Mouse (Mus musculus) kidney, postnatal 0 days (tissue): ENCODE measurements around the gene Lzts3. TPM values are rescaled to one million over a fixed set of nuclear protein-coding genes. Genes with fewer than 3 reads are reported as not detected.
"Not testable (repeated sequence)": the region's sequence is repeated elsewhere in the genome, so short reads cannot be mapped to it uniquely, and the experiment has no call there.

ENCODE experiments used
- ATAC-seq: fragments of 200-750 bp; cut with Nextera tagmentation; replicated peaks from 2 replicates; pipeline ENCODE4 v1.8.0; 2017; ENCODE audit warnings: low read depth, moderate number of reproducible peaks, moderate TSS enrichment, moderate library complexity; ENCODE audit not compliant: low FRiP score
- DNase-seq: peaks from one replicate; pipeline ENCODE4 v3.0.0-alpha.2; 2016; ENCODE audit warnings: low spot score
- H3K27ac ChIP-seq: fragments of 300-500 bp; sonication (generic); 2 replicates; pipeline ENCODE4 v1.5.1; 2014; ENCODE audit warnings: mild to moderate bottlenecking
- H3K27me3 ChIP-seq: fragments of 300-500 bp; sonication (generic); 2 replicates; pipeline ENCODE4 v1.6.1; 2014; ENCODE audit warnings: low read length, mixed read lengths; ENCODE audit not compliant: insufficient read depth
- H3K36me3 ChIP-seq: fragments of 300-500 bp; sonication (generic); 2 replicates; pipeline ENCODE4 v1.6.1; 2014; ENCODE audit warnings: low read length, mixed read lengths; ENCODE audit not compliant: insufficient read depth
- H3K4me1 ChIP-seq: fragments of 300-500 bp; sonication (generic); replicated peaks from 2 replicates; pipeline ENCODE4 v1.6.1; 2014; ENCODE audit warnings: antibody characterized with exemption, low read length, mixed read lengths; ENCODE audit not compliant: insufficient read depth
- H3K4me2 ChIP-seq: fragments of 300-500 bp; sonication (generic); 2 replicates; pipeline ENCODE4 v1.6.1; 2014; ENCODE audit warnings: mild to moderate bottlenecking, low read length, moderate library complexity, mixed read lengths
- H3K4me3 ChIP-seq: fragments of 300-500 bp; sonication (generic); replicated peaks from 2 replicates; pipeline ENCODE4 v1.5.1; 2014; ENCODE audit warnings: low read depth, low read length
- H3K9ac ChIP-seq: fragments of 300-500 bp; sonication (generic); 2 replicates; pipeline ENCODE4 v1.6.1; 2014; ENCODE audit warnings: low read depth, low read length
- H3K9me3 ChIP-seq: fragments of 300-500 bp; sonication (generic); replicated peaks from 2 replicates; pipeline ENCODE4 v1.6.1; 2016; ENCODE audit warnings: low read length, inconsistent platforms, mixed read lengths
- CTCF ChIP-seq: IDR thresholded peaks from 2 replicates; pipeline ENCODE4 v1.5.1; 2016; ENCODE audit warnings: antibody characterized with exemption, low read depth, mild to moderate bottlenecking, moderate library complexity
- WGBS: fragments of 180-500 bp; shearing (Covaris S2); extraction: QIAGEN DNeasy Blood & Tissue Kit; methylation state at CpG from one replicate; pipeline ENCODE4 v1.1.7; 2014; 5-methylcytosine and 5-hydroxymethylcytosine counted together
- polyA plus RNA-seq: library from polyadenylated mRNA; unstranded; fragments of >200 nt; fragmentation: Nextera tagmentation; extraction: Ambion mirVana; gene quantifications from 2 replicates; pipeline ENCODE4 v1.2.1, GENCODE M21; 2015

Gene Lzts3
- polyA plus RNA-seq, 1 experiment from 2014 or later, result 11.2 TPM

GRCm38 (mm10) chr2:130655660-130656339, 13.2 kb upstream of the Lzts3 start:
- H3K36me3 ChIP-seq, result peaks cover 51% of the 10 kb centered on the region
- no peak for TF ChIP-seq CTCF

DNA sequence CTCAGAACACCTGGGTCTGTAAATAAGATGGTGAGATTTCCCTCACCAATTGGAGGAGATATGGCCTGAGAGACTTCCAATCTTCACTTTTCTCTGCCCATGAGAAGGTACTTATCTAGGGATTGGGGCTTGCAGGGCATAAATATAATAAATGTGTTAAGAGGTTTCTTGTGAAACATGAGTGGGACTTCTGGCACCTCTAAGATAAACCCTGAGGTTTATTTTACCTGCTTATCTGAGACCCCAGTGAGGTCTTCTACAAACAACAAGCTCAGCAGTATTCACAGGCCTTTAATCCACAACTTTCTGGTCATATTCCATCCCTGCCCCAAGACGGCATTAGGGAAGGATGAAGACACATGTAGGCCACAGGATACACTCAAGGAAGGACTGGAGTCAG, 11.2 kb upstream of the Lzts3 start:
- no peak for ATAC-seq
- H3K4me1 ChIP-seq, result no peaks in the 10 kb centered on the region
- DNase-seq, result no peak
- H3K4me3 ChIP-seq, result no peak overlapping the region
- no peaks in the 10 kb centered on the region for H3K27me3 ChIP-seq
- no peaks in the 10 kb centered on the region for H3K9me3 ChIP-seq
- H3K36me3 ChIP-seq, result peaks cover 45% of the 10 kb centered on the region
- WGBS, result 92% methylated on average over 1 of the region's 1 CpGs
- no peak overlapping the region for H3K27ac ChIP-seq
- no peak for TF ChIP-seq CTCF
- no peak overlapping the region for H3K9ac ChIP-seq
- H3K4me2 ChIP-seq, result no peak overlapping the region

More at GRCm38 (mm10) chr2:130655660-130656339, 13.2 kb upstream of the Lzts3 start:
- DNase-seq, result no peak
- no peak overlapping the region for H3K4me3 ChIP-seq
- H3K9me3 ChIP-seq, result no peaks in the 10 kb centered on the region
- H3K27me3 ChIP-seq, result no peaks in the 10 kb centered on the region
- H3K27ac ChIP-seq, result no peak overlapping the region
- no peak overlapping the region for H3K4me2 ChIP-seq
- 88% methylated on average over 6 of the region's 6 CpGs for WGBS
- H3K9ac ChIP-seq, result no peak overlapping the region
- H3K4me1 ChIP-seq, result no peaks in the 10 kb centered on the region
- no peak for ATAC-seq

DNA sequence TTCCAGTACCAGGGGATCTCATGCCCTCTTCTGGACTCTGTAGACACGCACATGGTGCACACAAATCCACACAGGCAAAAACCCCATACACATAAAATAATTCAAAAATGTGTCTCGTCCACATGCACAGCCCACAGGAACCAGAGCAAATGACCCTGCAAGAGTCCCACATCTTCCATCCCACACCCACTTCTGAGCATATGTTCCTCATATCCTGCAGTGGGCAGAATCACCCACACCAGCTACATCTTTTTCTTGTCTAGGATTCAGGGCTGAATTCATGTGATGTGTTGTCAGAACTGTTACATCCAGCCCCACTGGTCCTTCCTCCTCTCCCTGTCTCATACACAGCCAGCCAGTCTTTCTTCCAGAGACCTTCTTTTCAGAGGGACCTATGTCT, 10.7 kb upstream of the Lzts3 start:
- H3K4me3 ChIP-seq, result no peak overlapping the region
- H3K9me3 ChIP-seq, result no peaks in the 10 kb centered on the region
- H3K4me1 ChIP-seq, result no peaks in the 10 kb centered on the region
- H3K27me3 ChIP-seq, result no peaks in the 10 kb centered on the region
- WGBS, result 91% methylated on average over 2 of the region's 2 CpGs
- ATAC-seq (no peak), DNase-seq (no peak)
- peaks cover 43% of the 10 kb centered on the region for H3K36me3 ChIP-seq
- no peak overlapping the region for H3K9ac ChIP-seq
- no peak overlapping the region for H3K4me2 ChIP-seq
- no peak overlapping the region for H3K27ac ChIP-seq
- no peak for TF ChIP-seq CTCF

DNA sequence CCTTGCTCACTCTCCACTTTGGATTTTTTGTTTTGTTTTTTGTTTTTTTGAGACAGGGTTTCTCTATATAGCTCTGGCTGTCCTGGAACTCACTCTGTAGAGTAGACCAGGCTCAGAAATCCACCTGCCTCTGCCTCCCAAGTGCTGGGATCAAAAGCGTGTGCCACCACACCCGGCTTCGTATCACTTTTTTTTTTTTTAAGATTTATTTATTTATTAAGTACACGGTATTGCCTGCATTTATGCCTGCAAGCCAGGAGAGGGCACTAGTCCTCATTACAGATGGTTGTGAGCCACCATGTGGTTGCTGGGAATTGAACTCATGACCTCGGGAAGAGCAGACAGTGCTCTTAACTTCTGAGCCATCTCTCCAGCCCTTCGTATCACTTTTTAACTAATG, 6.4 kb upstream of the Lzts3 start:
- not testable (repeated sequence) for H3K27ac ChIP-seq, DNase-seq, H3K4me3 ChIP-seq, H3K9me3 ChIP-seq, H3K27me3 ChIP-seq, H3K4me2 ChIP-seq, H3K4me1 ChIP-seq, H3K9ac ChIP-seq, ATAC-seq
- peaks cover 10% of the 10 kb centered on the region for H3K36me3 ChIP-seq
- WGBS, result 87% methylated on average over 6 of the region's 6 CpGs

GRCm38 (mm10) chr2:130645198-130645597, 2.6 kb upstream of the Lzts3 start:
- Histone ChIP-seq H3K9ac (no peak overlapping the region), H3K4me2 (no peak overlapping the region), H3K9me3 (no peaks in the 10 kb centered on the region), H3K27ac (no peak overlapping the region), H3K4me3 (no peak overlapping the region), H3K4me1 (peaks cover 8% of the 10 kb centered on the region; the same call in 1 of the 2 replicates), H3K36me3 (no peaks in the 10 kb centered on the region), H3K27me3 (no peaks in the 10 kb centered on the region)
- 82% methylated on average over 4 of the region's 4 CpGs for WGBS
- DNase-seq (no peak), ATAC-seq (no peak)
- TF ChIP-seq CTCF, result no peak

DNA sequence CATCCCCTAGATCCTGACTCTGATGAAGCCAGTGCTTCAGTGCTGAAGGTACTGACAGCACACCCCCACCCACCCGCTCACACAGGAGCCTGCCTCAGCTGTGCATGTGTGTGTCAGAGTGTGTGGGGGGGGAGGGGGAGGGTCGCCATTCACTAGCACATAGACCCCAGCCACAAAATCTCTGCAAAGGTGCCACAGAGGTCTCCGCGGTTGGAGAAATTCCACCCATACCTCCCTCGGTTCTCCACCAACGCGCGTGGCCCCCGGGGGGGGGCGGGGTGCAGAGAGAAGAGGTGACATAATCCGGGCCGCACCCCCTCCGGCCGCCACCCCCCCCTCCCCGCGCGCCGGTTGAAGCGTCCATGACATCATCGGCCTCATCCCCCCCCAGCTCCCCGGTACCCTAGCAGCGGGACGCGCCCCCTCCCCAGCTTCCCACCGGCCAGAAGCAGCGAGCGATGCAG, 374 bp downstream of the Lzts3 start:
- H3K27ac ChIP-seq, result no peak overlapping the region
- DNase-seq, result no peak

More for the DNA sequence above, 374 bp downstream of the Lzts3 start:
- Histone ChIP-seq H3K4me1 (peaks cover 8% of the 10 kb centered on the region), H3K4me3 (peak overlapping the region; percentile 61), H3K9ac (peak overlapping the region; percentile 53), H3K36me3 (no peaks in the 10 kb centered on the region), H3K9me3 (no peaks in the 10 kb centered on the region), H3K4me2 (peak overlapping the region; percentile 90), H3K27me3 (no peaks in the 10 kb centered on the region)
- ATAC-seq, result no peak
- TF ChIP-seq CTCF, result no peak
- 0% methylated on average over 22 of the region's 27 CpGs for WGBS
